Mouse (Mus musculus): ENCODE measurements around the gene 1700001O22Rik. TPM values are rescaled to one million over a fixed set of nuclear protein-coding genes. Genes with fewer than 3 reads are reported as not detected.

The 1700001O22Rik gene
- polyA plus RNA-seq (2017; shearing (Covaris generic)): 1 to 10 TPM in 1 of 3 experiments, under 1 TPM in 2; 0.55 to 2.5 (median 0.84) TPM

- ATAC-seq: no peak
Observed at GRCm38 (mm10) chr2:30803604-30804003, at the start of gene 1700001O22Rik. Gene 1700001O22Rik (minus strand): TSS chr2:30803661.

DNA sequence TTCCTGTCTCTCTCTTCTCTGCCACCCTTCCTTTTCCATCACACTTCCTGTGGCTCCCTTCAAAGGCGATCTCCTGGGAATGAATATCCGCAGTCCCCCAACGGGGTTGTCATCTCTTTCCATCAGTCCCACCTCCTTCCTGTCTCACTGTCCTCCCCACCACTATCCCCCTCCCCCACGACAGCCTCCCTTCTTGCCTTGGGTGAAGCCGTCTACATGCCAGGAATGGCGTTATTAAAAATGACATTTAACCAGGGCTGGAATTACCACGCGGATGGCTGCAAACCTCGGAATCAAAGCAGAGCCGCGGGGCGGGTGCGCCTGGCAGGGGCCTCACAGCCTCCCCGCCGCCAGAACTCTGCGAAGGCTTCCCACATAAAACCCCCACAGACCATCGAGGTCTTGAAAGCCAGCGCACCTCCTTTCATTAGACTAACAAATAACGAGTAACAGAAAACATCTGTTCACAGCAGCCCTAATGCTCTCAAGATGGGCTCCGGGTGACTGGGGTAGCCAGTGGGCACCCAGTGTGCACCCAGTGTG is 49.4 kb upstream of the 1700001O22Rik start:
- no peak for ATAC-seq

GRCm38 (mm10) chr2:30850581-30850980 is 47.1 kb upstream of the 1700001O22Rik start:
- ATAC-seq: no peak

DNA sequence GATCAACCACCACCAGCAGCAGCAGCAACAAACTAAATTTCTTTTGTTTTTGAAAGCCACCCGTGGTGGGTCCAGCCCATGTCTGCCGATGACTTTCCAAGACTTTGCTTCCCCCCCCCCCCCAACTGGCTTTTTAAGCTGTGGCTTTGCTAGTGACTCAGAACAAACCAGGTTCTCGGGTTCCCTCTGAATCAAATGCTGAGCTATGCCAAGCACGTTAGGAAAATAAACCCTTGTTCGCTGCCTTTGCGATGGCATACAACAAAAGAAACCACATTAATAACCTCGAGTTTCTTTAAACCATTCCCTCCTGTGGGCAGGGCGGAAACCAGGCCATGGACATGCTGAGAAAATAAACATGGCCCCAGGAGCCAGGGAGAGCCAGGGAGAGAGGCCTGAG is 44.7 kb upstream of the 1700001O22Rik start:
- no peak for ATAC-seq

DNA sequence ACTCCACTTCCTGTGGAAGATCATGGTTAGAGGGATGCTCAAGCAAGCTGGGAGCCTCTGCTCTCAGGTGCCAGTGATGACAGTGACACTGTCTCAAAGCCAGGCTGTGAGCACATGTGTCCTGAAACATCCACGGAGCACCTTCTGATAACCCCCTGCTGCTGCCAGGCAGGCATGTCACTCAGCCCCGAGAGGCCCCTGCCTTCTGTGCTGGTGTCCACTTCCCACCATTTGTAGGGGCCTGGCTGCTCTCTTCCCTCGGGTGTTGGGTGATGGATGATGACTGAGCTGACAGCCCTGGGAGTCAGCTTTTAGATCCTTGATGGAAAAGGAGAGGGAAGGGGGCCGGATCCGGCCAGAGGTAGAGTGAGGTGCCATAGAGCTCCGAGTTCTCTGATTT is 43.3 kb upstream of the 1700001O22Rik start:
- ATAC-seq: no peak

- no peak for ATAC-seq
Observed at GRCm38 (mm10) chr2:30846236-30846635, 42.8 kb upstream of the 1700001O22Rik start.

- no peak for ATAC-seq
Observed at GRCm38 (mm10) chr2:30845152-30846070, 42.0 kb upstream of the 1700001O22Rik start.

DNA sequence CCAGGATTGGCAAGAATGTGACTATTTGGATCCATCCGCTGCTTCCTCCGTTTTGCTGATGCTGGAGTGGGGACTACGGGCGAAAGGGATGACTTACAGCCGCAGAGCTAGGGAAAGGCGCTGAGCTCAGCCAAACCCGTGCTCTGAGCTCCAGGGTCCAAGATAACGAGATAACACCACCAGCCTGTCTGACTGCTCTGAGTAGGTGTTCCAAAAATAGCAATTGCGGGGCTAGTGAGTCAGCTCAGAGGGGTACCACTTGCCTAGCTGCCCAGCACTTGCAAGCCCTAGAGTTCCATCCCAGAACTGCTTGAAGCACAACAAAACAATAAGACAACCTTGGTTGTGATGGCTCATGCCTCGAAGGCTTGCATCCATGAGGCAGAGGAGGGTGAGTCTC is 39.2 kb upstream of the 1700001O22Rik start:
- no peak for ATAC-seq

DNA sequence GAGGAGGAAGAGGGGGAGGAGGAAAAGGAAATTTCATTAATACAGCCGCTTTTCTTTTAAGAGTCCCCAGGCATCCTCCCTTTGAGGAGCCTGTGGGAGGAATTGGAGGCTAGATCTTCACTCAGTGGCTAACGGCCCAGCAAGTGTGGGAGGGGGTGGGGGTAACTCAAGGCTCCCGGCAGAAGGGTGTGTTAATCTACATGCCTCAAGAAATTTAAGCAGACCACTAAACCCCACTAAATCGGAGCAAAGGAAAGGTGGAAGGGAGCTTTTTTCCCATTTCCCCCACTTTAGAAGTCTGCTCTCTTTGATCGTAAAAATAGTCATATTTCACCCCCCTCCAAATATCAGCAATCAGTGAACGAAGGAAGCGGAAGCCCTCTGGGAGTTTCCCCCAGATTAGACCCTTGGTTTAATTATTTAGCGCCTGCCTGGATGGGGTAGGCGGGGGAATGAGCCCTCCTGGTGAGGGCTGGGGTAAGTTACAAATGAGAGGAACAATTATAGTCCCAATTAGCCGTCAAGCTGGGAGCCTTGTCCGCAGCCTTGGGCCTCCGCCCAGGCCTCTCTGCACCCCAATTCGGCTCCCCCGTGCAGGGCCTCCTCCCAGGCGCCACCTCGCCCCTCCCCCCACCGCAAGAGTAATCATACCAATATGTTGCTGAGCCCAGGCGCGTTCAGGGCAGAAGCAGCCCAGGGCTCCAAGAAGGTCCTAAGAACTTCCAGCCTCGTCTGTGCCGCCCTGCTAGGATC is 33.0 kb upstream of the 1700001O22Rik start:
- no peak for ATAC-seq

DNA sequence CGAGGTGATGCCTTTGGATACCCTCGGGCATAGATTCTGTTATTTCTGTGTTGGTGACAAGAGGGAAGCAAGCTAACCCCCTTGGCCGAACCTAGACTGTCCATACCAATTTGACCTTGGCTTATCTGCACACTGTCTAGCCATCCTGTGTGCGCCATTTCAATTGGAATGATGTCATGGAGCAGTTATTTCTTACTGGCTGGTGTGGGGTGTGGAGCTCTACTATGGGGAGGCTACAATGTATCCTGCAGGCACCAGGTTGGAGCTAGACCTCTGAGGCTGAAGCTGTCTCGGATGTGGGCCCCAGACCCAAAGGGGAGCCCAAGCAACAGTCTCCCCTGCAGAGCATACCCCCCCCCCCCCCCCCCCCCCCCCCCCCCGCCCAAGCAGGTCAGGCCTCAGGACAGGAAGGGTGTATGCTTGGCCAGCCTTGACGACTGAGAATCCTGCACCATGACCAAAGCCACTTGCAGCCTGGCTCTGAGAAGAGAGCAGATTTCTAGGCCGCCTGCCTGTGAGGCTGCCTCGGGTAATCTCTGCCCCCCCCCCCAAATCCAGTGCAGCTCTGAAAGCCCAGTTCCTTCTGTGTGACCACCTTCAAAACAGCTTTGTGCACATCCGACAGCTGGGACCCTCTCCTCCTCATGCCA is 31.0 kb upstream of the 1700001O22Rik start, which contains the start of gene Prrx2:
Gene Prrx2, plus strand, starts transcription at position 600 of the 650 bp plus-strand sequence.
- no peak for ATAC-seq

- ATAC-seq: no peak
Observed at GRCm38 (mm10) chr2:30833644-30834043, 30.2 kb upstream of the 1700001O22Rik start.

DNA sequence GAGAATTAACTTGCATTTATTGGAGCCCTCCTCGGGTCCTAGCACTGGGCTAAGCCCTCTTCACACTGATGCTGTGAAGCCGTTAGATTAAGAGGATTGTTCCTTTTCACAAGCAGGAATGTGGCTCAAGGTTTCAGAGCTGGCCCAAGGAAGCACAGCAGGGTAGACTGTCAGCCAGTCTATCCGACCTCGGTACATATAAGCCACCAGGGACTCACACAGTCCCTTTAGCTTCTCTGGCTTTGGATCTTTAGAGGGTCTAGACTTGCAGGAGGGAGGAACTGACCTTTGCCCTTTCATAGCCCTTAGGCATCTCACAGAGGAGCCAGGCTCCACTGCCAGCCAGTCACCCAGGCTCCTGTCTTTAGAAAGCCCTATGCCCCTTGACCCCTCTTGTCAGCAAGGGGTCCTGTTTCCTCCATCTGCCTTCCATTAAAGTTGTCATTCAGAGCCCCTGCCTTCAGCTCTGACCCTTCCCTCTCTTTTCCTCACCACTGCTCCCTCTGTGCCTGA is 26.9 kb upstream of the 1700001O22Rik start, which contains the start of gene Asb6:
Gene Asb6, minus strand, starts transcription at position 51 of the 513 bp plus-strand sequence.
- ATAC-seq: no peak

DNA sequence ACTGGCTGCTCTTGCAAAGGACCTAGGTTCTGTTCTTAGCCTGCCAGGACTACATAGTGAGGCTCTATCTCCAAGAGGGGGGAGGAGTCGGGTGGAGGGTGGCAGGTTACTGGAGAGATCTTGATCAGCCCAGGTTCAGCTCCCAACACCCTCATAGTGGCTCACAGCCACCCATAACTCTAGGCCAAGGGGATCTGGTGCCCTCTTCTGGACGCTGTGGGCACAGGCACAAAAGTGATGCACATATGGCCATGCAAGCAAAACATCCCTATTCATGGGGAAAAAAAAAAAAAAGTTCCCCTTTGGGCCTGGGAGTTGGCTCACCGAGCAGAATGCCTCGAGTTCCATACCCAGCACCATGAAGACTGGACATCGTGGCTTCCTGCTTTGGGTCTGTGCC is 25.9 kb upstream of the 1700001O22Rik start:
- ATAC-seq: no peak

GRCm38 (mm10) chr2:30827749-30828475 is 24.5 kb upstream of the 1700001O22Rik start:
- peak; percentile 93 for ATAC-seq

DNA sequence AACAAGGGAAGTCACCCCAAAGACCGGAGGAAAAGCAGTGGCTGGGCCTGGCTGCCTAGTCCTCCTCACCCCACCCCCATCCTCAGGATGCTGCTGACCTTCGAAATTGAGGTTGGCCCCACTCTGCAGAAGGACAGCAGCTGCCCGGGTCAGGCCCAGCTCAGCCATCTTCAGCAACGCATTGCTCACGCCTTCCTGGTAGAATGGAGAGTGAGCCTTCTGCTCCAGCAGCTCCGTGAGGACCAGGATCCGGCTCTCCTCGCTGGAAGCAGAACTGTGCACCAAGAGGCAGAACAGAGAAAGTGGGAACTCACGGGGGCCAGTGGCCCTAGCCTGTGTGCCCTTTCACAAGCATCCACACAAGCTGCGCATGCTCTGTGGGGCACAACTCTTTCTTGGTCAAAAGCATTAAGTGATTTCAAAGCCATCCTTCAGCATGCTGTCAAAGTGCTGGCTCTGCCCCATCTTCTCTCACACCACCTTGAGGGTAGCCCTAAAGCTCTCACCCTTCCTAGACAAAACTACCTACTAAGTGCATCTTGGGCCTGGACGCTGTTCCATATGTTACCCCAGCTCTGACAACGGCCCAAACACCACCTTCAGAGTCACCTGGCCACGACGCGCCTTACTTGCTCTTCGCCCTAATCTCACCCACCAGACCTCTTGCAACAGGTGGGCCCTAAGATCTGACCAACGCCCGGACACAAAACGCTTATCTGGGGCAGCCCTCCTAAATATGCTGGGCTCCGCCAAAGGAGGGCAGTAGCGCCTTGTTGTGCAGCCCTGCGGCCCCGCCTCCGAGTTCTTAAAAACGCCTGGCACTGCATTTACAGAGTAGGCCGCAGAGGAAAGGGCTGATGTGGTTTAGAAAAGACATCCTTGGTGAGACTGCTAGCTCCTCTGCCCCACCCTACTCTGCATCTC is 23.6 kb upstream of the 1700001O22Rik start:
- ATAC-seq: peak; percentile 46

- no peak for ATAC-seq
Observed at GRCm38 (mm10) chr2:30823385-30824153, 20.1 kb upstream of the 1700001O22Rik start.

- no peak for ATAC-seq
Observed at GRCm38 (mm10) chr2:30822460-30822859, 19.0 kb upstream of the 1700001O22Rik start.

DNA sequence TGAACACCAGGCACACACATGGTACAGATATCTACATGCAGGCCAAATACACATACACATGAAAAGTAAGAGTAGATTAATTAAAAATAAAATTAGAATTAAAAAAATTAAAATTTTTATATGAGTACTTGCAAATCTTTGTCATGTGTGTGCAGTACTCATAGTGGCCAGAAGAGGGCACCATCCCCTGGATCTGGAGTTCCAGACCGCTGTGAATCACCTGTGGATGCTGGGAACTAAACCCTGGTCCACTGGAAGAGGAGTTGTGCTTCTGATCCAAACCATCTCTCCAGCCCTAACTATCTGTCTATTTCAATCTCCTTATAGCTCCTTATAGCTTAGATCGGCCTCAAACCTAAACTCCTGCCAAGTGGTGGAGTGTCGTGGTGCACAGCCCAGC is 17.6 kb upstream of the 1700001O22Rik start:
- ATAC-seq: no peak

DNA sequence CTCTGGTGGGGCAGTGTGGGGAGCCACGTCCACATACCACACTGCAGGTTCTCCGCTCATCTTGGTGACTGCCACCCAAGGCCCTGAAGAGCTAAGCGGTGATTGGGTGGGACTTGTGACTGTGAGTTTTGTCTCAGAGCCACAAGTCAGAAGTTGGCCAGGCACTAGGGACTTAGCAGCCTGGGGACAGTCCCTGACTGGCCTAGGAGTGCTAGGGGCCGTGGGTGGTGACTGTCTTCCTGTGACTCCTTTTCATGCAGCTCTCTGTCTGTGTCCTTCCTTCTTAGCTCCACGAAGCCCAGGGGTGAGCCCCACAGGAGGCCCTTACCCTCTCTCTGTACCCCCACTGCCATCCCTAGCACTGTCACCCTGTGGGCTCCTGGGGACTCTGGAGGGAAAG is 16.4 kb upstream of the 1700001O22Rik start:
- ATAC-seq: peak; percentile 48

- no peak for ATAC-seq
Observed at GRCm38 (mm10) chr2:30816383-30816782, 12.9 kb upstream of the 1700001O22Rik start.

Measured in inflammation-experienced regulatory T-cells, adult 6 months (primary cell).